Mouse (Mus musculus): Measurements from ENCODE around the gene Agbl1. TPM values are rescaled to one million over a fixed set of nuclear protein-coding genes. Genes with fewer than 3 reads are reported as not detected.

The Agbl1 gene
- total RNA-seq, 2 experiments from 2014 or later: 0.30 to 0.38 TPM

- DNase-seq (ENCODE audit: extremely low spot score in 1 of 2, low spot score in 1 of 2): no peak
Observed at GRCm38 (mm10) chr7:77164921-77165320, 935.2 kb downstream of the Agbl1 start.

Measured in layer of hippocampus, postnatal 25 days (tissue).